Mouse (Mus musculus): ENCODE results near the gene Tanc2. TPM values are rescaled to one million over a fixed set of nuclear protein-coding genes. Genes with fewer than 3 reads are reported as not detected.

The Tanc2 gene
- polyA plus RNA-seq, 1 experiment from 2014 or later, result 1.5 TPM

DNA sequence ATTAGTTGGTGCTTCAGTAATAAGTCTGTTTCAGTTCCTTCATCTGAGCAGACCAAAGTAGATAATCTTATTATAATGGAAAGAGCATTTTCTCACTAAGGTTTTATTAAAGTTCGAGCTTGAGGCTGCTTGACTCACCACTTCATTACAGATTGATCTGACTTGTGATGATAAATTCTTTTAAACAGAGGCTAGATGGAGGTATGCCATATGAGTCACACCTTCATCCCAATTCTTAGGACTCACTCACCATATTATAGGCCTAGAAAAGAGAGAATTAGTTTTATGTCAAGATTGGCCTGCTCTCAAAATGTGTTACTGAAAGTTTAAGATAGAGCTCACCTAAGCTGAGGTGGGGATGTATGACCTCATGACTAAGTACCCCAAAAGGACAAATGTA, 153.4 kb downstream of the Tanc2 start:
- no peak overlapping the region for H3K27ac ChIP-seq (ENCODE audit: low read depth)
- H3K4me3 ChIP-seq (ENCODE audit: low read depth, low read length), result no peak overlapping the region
- 66% methylated on average over 1 of the region's 1 CpGs for WGBS (ENCODE audit: insufficient replicate concordance)
- no peak overlapping the region for H3K4me2 ChIP-seq (ENCODE audit: low read depth, low read length)
- no peak for TF ChIP-seq CTCF (IDR thresholded peaks at IDR 0.05; ENCODE audit: low read depth)
- TF ChIP-seq EP300 (IDR thresholded peaks at IDR 0.05; ENCODE audit: low read depth), result no peak
- no peaks in the 10 kb centered on the region for H3K36me3 ChIP-seq (replicated peaks; ENCODE audit: insufficient read depth, low read length)
- ATAC-seq, result no peak
- no peak overlapping the region for H3K9ac ChIP-seq (replicated peaks)
- no peaks in the 10 kb centered on the region for H3K4me1 ChIP-seq (ENCODE audit: insufficient read depth)
- no peaks in the 10 kb centered on the region for H3K27me3 ChIP-seq (ENCODE audit: insufficient read depth, low read length)
- no peak for DNase-seq
- no peaks in the 10 kb centered on the region for H3K9me3 ChIP-seq (ENCODE audit: low read length)

DNA sequence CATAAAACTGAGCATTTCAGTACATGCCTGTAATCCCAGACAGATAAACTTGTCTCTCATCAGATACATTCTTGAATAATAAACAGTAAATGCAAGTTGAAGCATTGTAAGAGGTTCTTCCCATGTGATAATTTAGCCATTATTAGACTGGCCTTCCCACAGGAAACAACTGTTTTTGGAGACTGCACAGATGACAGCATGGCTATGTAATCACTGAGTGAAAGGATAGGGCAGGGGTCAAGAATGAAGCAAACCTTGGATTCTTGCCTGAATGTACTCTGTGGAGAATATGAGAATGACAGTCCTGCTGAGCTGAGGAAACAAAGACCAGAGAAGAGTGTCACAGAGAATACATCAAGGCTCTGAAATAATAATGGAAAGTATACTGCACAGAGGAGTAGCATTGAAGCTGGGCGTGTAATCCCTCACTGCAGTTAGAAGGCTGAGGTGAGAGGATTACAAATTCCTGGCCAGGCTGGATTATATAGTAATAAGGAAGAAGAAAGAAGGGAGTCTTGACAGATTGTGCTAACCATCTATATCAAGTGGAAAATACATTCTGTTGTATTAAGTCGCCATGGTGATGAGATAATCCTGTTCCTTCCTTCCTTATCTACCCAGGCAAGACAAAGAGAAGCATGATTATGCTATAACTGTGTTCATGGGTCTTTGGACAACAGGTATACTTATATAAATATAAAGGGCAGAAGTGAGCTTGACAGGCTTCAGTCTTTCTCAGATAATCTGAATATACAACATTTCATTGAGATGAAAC, 159.7 kb downstream of the Tanc2 start:
- 0 out of 2 replicates have a peak overlapping the region, but pooled peaks have one; percentile 7 for H3K27ac ChIP-seq (ENCODE audit: low read depth)
- DNase-seq, result no peak
- H3K4me2 ChIP-seq (ENCODE audit: low read depth, low read length), result no peak overlapping the region
- no peak overlapping the region for H3K4me3 ChIP-seq (ENCODE audit: low read depth, low read length)
- no peaks in the 10 kb centered on the region; the same call in 1 of the 2 replicates for H3K4me1 ChIP-seq (ENCODE audit: insufficient read depth)
- WGBS (ENCODE audit: insufficient replicate concordance), result 67% methylated on average over 2 of the region's 2 CpGs
- no peaks in the 10 kb centered on the region for H3K36me3 ChIP-seq (replicated peaks; ENCODE audit: insufficient read depth, low read length)
- ATAC-seq, result peak; percentile 80
- H3K27me3 ChIP-seq (ENCODE audit: insufficient read depth, low read length), result no peaks in the 10 kb centered on the region
- peaks cover 5% of the 10 kb centered on the region for H3K9me3 ChIP-seq (ENCODE audit: low read length)
- no peak for TF ChIP-seq EP300 (IDR thresholded peaks at IDR 0.05; ENCODE audit: low read depth)
- H3K9ac ChIP-seq (replicated peaks), result no peak overlapping the region

DNA sequence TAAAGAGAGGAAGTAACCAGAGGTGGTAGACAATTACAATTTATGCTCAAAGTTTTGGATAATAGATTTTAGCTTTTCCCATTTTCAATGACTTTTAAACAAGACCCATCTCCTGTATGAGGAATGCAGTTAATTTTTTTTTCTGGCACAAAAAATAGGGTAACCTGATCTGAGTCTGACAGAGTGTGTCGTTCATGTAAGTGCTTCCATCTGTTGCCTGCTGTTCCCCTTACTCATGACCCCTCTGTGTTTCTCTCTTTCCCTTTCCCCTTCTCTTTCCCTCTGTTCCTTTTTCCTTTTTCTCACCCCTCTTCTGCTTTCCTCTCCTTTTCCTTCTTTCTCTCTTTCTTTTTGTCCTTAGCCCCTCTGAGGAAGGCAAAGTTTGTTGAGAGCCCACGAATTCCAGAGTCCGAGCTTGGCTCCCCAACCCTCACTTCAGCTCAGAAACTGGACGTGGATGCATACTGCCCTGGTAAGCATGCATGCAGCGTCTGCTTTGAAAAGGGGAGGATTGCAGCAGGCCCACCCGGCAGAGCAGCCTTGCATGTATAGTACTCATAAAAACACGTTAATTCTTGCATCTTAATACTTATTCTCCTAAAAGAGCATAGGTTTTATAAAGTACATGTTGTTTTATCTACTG, 168.9 kb downstream of the Tanc2 start:
- no peak for TF ChIP-seq CTCF (IDR thresholded peaks at IDR 0.05; ENCODE audit: low read depth)
- H3K9ac ChIP-seq (replicated peaks), result no peak overlapping the region
- H3K4me2 ChIP-seq (ENCODE audit: low read depth, low read length), result no peak overlapping the region
- DNase-seq (no peak), ATAC-seq (no peak)
- WGBS (ENCODE audit: insufficient replicate concordance), result 70% methylated on average over 7 of the region's 7 CpGs
- H3K36me3 ChIP-seq (replicated peaks; ENCODE audit: insufficient read depth, low read length), result no peaks in the 10 kb centered on the region
- H3K4me1 ChIP-seq (ENCODE audit: insufficient read depth), result no peaks in the 10 kb centered on the region
- H3K27ac ChIP-seq (ENCODE audit: low read depth), result no peak overlapping the region
- no peaks in the 10 kb centered on the region for H3K27me3 ChIP-seq (ENCODE audit: insufficient read depth, low read length)
- H3K4me3 ChIP-seq (ENCODE audit: low read depth, low read length), result no peak overlapping the region
- no peaks in the 10 kb centered on the region for H3K9me3 ChIP-seq (ENCODE audit: low read length)

- no peak for ATAC-seq
- Histone ChIP-seq H3K36me3 (replicated peaks; ENCODE audit: insufficient read depth, low read length) (no peaks in the 10 kb centered on the region), H3K27me3 (ENCODE audit: insufficient read depth, low read length) (no peaks in the 10 kb centered on the region), H3K4me2 (ENCODE audit: low read depth, low read length) (no peak overlapping the region), H3K9ac (replicated peaks) (no peak overlapping the region), H3K9me3 (ENCODE audit: low read length) (no peaks in the 10 kb centered on the region), H3K4me3 (ENCODE audit: low read depth, low read length) (no peak overlapping the region), H3K4me1 (ENCODE audit: insufficient read depth) (no peaks in the 10 kb centered on the region), H3K27ac (ENCODE audit: low read depth) (no peak overlapping the region)
- TF ChIP-seq CTCF (IDR thresholded peaks at IDR 0.05; ENCODE audit: low read depth), result no peak
- no peak for TF ChIP-seq EP300 (IDR thresholded peaks at IDR 0.05; ENCODE audit: low read depth)
- WGBS (ENCODE audit: insufficient replicate concordance), result 83% methylated on average over 2 of the region's 2 CpGs
- DNase-seq, result no peak
Observed at GRCm38 (mm10) chr11:105759413-105759812, 169.6 kb downstream of the Tanc2 start.

GRCm38 (mm10) chr11:105760346-105760745, 170.6 kb downstream of the Tanc2 start:
- TF ChIP-seq CTCF (IDR thresholded peaks at IDR 0.05; ENCODE audit: low read depth) (no peak), EP300 (IDR thresholded peaks at IDR 0.05; ENCODE audit: low read depth) (no peak)
- ATAC-seq (no peak), DNase-seq (no peak)
- Histone ChIP-seq H3K27ac (ENCODE audit: low read depth) (no peak overlapping the region), H3K4me2 (ENCODE audit: low read depth, low read length) (no peak overlapping the region), H3K27me3 (ENCODE audit: insufficient read depth, low read length) (no peaks in the 10 kb centered on the region), H3K4me3 (ENCODE audit: low read depth, low read length) (no peak overlapping the region), H3K9me3 (ENCODE audit: low read length) (no peaks in the 10 kb centered on the region), H3K36me3 (replicated peaks; ENCODE audit: insufficient read depth, low read length) (no peaks in the 10 kb centered on the region), H3K9ac (replicated peaks) (no peak overlapping the region), H3K4me1 (ENCODE audit: insufficient read depth) (no peaks in the 10 kb centered on the region)
- 66% methylated on average over 4 of the region's 4 CpGs for WGBS (ENCODE audit: insufficient replicate concordance)

DNA sequence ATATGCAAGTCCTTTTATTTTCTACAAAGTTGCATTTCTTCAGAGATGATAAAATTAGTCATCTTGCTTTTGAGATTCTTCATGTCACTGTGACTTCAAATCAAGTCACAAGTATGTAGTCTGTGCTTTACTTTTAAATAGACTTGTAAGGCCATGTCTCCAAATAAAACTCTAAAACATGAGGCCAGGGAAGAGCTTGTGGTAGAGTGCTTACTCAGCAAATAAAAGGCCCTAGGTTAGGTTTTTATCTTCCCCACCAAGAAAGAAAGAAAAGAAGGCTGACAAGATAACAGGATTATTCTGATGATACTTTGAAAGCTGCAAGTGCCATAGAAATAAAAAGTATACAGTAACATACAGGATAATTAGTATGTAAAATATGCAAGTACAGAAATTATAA, 188.0 kb downstream of the Tanc2 start:
- H3K4me2 ChIP-seq (ENCODE audit: low read depth, low read length), result no peak overlapping the region
- DNase-seq, result no peak
- H3K4me1 ChIP-seq (ENCODE audit: insufficient read depth), result no peaks in the 10 kb centered on the region
- no peak overlapping the region for H3K4me3 ChIP-seq (ENCODE audit: low read depth, low read length)
- H3K9ac ChIP-seq (replicated peaks), result no peak overlapping the region
- H3K36me3 ChIP-seq (replicated peaks; ENCODE audit: insufficient read depth, low read length), result peaks cover 2% of the 10 kb centered on the region; the same call in 1 of the 2 replicates
- no peaks in the 10 kb centered on the region for H3K27me3 ChIP-seq (ENCODE audit: insufficient read depth, low read length)
- H3K9me3 ChIP-seq (ENCODE audit: low read length), result no peaks in the 10 kb centered on the region
- no peak for ATAC-seq
- no peak for TF ChIP-seq CTCF (IDR thresholded peaks at IDR 0.05; ENCODE audit: low read depth)
- TF ChIP-seq EP300 (IDR thresholded peaks at IDR 0.05; ENCODE audit: low read depth), result no peak
- no peak overlapping the region for H3K27ac ChIP-seq (ENCODE audit: low read depth)
